In genomic region chr13:78201871-78202565, GRCm38 (mm10) we compare ENCODE assay signal across 8 mouse cellular contexts. TPM values are rescaled to one million over a fixed set of nuclear protein-coding genes. Genes with fewer than 3 reads are reported as not detected.
A peak's percentile ranks its signal among the peaks of the same experiment; 100 is the strongest.
DNase-seq lines count a peak whose midpoint lies in the region; ATAC-seq and TF ChIP-seq lines count a peak whose summit lies in the region.

No protein-coding gene starts in this region.

- no peaks in the 10 kb centered on the region for H3K36me3 ChIP-seq in heart, embryonic 11.5 days (ENCODE audit: control insufficient read depth, insufficient read depth, low read length)
- no peaks in the 10 kb centered on the region for H3K36me3 ChIP-seq in heart, embryonic 15.5 days

- H3K9ac ChIP-seq in heart, embryonic 11.5 days (ENCODE audit: low read depth, low read length), result peak overlapping the region; percentile 71; the same call in 1 of the 2 replicates
- H3K9ac ChIP-seq in heart, embryonic 15.5 days, result peak overlapping the region; percentile 29; the same call in 1 of the 2 replicates

- H3K4me1 ChIP-seq in heart, embryonic 11.5 days (ENCODE audit: control insufficient read depth, insufficient read depth, low read length), result no peaks in the 10 kb centered on the region; the same call in 1 of the 2 replicates
- peaks cover 3% of the 10 kb centered on the region; the same call in 1 of the 2 replicates for H3K4me1 ChIP-seq in bone marrow macrophage, adult 2 months (ENCODE audit: control insufficient read depth, insufficient read depth, low read length)
- H3K4me1 ChIP-seq in heart, embryonic 15.5 days (replicated peaks), result peaks cover 23% of the 10 kb centered on the region

- H3K27ac ChIP-seq in heart, embryonic 11.5 days (ENCODE audit: low read depth, low read length), result peak overlapping the region; percentile 59; the same call in 1 of the 2 replicates
- no peak overlapping the region for H3K27ac ChIP-seq in bone marrow macrophage, adult 2 months (ENCODE audit: insufficient read depth, low read depth, low read length)
- peak overlapping the region; percentile 47 for H3K27ac ChIP-seq in heart, embryonic 15.5 days

- H3K9me3 ChIP-seq in heart, embryonic 11.5 days (replicated peaks; ENCODE audit: control insufficient read depth, low read length), result no peaks in the 10 kb centered on the region
- H3K9me3 ChIP-seq in heart, embryonic 15.5 days (replicated peaks), result no peaks in the 10 kb centered on the region

- peak; percentile 3; the same call in 1 of the 2 replicates for TF ChIP-seq CTCF in bone marrow macrophage, adult 2 months (IDR thresholded peaks at IDR 0.05; ENCODE audit: low read depth, low read length)

- no peak for ATAC-seq in heart, embryonic 11.5 days (replicated peaks; ENCODE audit: insufficient number of reproducible peaks, low FRiP score, low TSS enrichment)
- no peak for ATAC-seq in heart, embryonic 15.5 days (replicated peaks; ENCODE audit: insufficient number of reproducible peaks, insufficient read depth, low FRiP score, low read depth)

- DNase-seq in heart, adult 9 months (ENCODE audit: low spot score in 2 of 2), result no peak
- DNase-seq in mesoderm, embryonic 11.5 days (ENCODE audit: low read depth, low spot score), result peak; percentile 37
- DNase-seq in thymus, adult 18-20 months, result no peak
- DNase-seq in layer of hippocampus, postnatal 36 days, result no peak
- DNase-seq in thymus, postnatal 14 days, result no peak

- H3K27me3 ChIP-seq in heart, embryonic 11.5 days (ENCODE audit: control insufficient read depth, insufficient read depth, low read length), result peaks cover 11% of the 10 kb centered on the region
- H3K27me3 ChIP-seq in heart, embryonic 15.5 days, result peaks cover 30% of the 10 kb centered on the region

- under 1% methylated on average over 22 of the region's 22 CpGs for WGBS in heart, embryonic 11.5 days (ENCODE audit: insufficient replicate concordance)
- under 1% methylated on average over 22 of the region's 22 CpGs for WGBS in heart, embryonic 15.5 days

- H3K4me2 ChIP-seq in heart, embryonic 11.5 days, result peak overlapping the region; percentile 77
- H3K4me2 ChIP-seq in heart, embryonic 15.5 days, result peak overlapping the region; percentile 94

- TF ChIP-seq POLR2A in bone marrow macrophage, adult 2 months (IDR thresholded peaks at IDR 0.05; ENCODE audit: borderline replicate concordance, low read depth, low read length), result no peak

- H3K4me3 ChIP-seq in heart, embryonic 11.5 days (ENCODE audit: low read depth, low read length), result peak overlapping the region; percentile 57
- H3K4me3 ChIP-seq in bone marrow macrophage, adult 2 months (ENCODE audit: insufficient read depth, low read length), result peak overlapping the region; percentile 5; the same call in 1 of the 2 replicates
- H3K4me3 ChIP-seq in heart, embryonic 15.5 days, result peak overlapping the region; percentile 85

RNA-seq across cellular contexts. Expression of gene Nr2f1, which starts 2.5 kb away (rescaled TPM):
- polyA plus RNA-seq in heart, embryonic 11.5 days (2014; fragmentation: Nextera tagmentation; extraction: Ambion mirVana), result 10.2 and 10.9 TPM in 2 replicates
- polyA plus RNA-seq in bone marrow macrophage, adult 2 months (2012; ENCODE audit: insufficient read depth, insufficient read length, missing spikeins), result not detected in 2 replicates
- polyA plus RNA-seq in heart, embryonic 15.5 days (2015; fragmentation: Nextera tagmentation; extraction: Ambion mirVana), result 3.2 and 4.5 TPM in 2 replicates
- 100 to 1,000 TPM in 1 of 2 experiments, 10 to 100 TPM in 1; 87.3 to 108 TPM for total RNA-seq in layer of hippocampus, postnatal 36 days (2021)

Comparison
In these comparisons a context has a peak if more than half of its experiments do, and no peak if none do; other contexts are left out.
1. H3K4me3 ChIP-seq: peak in every context shown above with its lines; median percentile 85 in heart, embryonic 15.5 days; 57 in heart, embryonic 11.5 days; 5 in bone marrow macrophage, adult 2 months.